Mouse (Mus musculus): Measurements from ENCODE around the gene Chrne. TPM values are rescaled to one million over a fixed set of nuclear protein-coding genes. Genes with fewer than 3 reads are reported as not detected.

The Chrne gene
- polyA plus RNA-seq, 1 experiment from 2014 or later, result not detected

DNA sequence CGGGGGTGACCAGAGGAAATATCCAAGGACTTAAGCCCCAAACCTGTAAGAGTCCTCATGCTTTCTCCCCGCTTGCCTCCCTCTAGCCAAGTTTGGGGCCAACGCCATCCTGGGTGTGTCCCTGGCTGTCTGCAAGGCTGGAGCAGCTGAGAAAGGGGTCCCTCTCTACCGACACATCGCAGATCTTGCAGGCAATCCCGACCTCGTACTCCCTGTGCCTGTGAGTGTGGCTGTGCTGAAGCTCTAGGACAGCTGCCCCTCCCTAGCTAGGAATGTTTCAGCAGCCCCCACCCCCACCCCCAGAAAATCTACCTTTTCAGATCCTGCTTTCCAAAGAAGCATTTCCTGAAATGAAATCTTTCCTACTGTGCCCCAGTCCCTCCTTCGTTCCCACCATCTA, 39.9 kb upstream of the Chrne start:
- Histone ChIP-seq H3K4me2 (ENCODE audit: low read depth, low read length) (no peak overlapping the region), H3K4me1 (ENCODE audit: control insufficient read depth, insufficient read depth, low read length) (peaks cover 7% of the 10 kb centered on the region), H3K4me3 (ENCODE audit: low read depth, low read length) (no peak overlapping the region), H3K9ac (replicated peaks; ENCODE audit: low read length) (no peak overlapping the region), H3K27ac (replicated peaks; ENCODE audit: low read depth, low read length) (no peak overlapping the region), H3K9me3 (replicated peaks; ENCODE audit: control insufficient read depth, low read length) (no peaks in the 10 kb centered on the region), H3K27me3 (ENCODE audit: control insufficient read depth, insufficient read depth, low read length) (no peaks in the 10 kb centered on the region), H3K36me3 (replicated peaks; ENCODE audit: control insufficient read depth, insufficient read depth, low read depth, low read length) (peaks cover 3% of the 10 kb centered on the region)
- WGBS, result 71% methylated on average over 8 of the region's 8 CpGs
- no peak for DNase-seq (ENCODE audit: low spot score)
- no peak for ATAC-seq (replicated peaks; ENCODE audit: insufficient number of reproducible peaks, low FRiP score, low TSS enrichment, low read depth)

DNA sequence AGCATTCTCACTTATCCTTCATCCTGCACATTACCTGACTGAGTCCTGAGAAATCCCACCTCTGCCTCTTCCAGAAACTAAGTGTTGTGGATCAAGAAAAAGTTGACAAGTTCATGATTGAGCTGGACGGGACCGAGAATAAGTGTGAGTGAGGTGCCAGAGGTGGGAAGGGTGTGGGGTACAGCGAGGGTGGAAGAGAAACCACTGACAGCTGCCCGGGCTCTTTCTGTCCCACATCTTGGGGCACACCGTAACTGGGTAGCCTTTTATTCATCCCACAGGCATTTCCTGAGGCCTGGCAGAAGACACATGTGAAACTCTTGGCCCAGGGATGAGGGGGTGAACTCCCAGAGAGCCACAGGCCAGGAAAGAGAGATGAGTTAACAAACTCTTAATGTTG, 39.5 kb upstream of the Chrne start:
- Histone ChIP-seq H3K27ac (replicated peaks; ENCODE audit: low read depth, low read length) (no peak overlapping the region), H3K27me3 (ENCODE audit: control insufficient read depth, insufficient read depth, low read length) (no peaks in the 10 kb centered on the region), H3K9ac (replicated peaks; ENCODE audit: low read length) (no peak overlapping the region), H3K36me3 (replicated peaks; ENCODE audit: control insufficient read depth, insufficient read depth, low read depth, low read length) (peaks cover 3% of the 10 kb centered on the region), H3K4me1 (ENCODE audit: control insufficient read depth, insufficient read depth, low read length) (peaks cover 7% of the 10 kb centered on the region), H3K9me3 (replicated peaks; ENCODE audit: control insufficient read depth, low read length) (no peaks in the 10 kb centered on the region), H3K4me3 (ENCODE audit: low read depth, low read length) (no peak overlapping the region), H3K4me2 (ENCODE audit: low read depth, low read length) (no peak overlapping the region)
- DNase-seq (ENCODE audit: low spot score), result no peak
- 90% methylated on average over 5 of the region's 5 CpGs for WGBS
- no peak for ATAC-seq (replicated peaks; ENCODE audit: insufficient number of reproducible peaks, low FRiP score, low TSS enrichment, low read depth)

DNA sequence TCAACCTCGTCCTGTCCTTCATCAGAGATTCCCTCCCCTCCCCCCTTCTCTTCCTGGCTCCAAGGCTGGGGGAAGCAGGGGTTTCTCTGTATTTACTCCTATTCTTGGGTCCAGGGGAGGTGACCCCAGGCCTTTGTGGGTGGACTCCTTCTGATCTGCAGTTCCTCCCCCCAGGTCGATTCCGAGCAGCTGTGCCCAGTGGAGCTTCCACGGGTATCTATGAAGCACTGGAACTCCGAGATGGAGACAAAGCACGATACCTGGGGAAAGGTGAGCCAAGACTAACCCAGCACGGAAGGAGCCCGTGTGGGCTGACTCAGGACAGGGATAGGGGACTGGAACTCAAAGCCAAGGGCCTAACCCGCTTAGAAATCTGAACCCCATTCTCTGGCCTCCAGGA, 39.0 kb upstream of the Chrne start:
- 0 out of 2 replicates have a peak overlapping the region, but pooled peaks have one; percentile 7 for H3K9ac ChIP-seq (replicated peaks; ENCODE audit: low read length)
- peaks cover 7% of the 10 kb centered on the region for H3K4me1 ChIP-seq (ENCODE audit: control insufficient read depth, insufficient read depth, low read length)
- no peak overlapping the region for H3K4me3 ChIP-seq (ENCODE audit: low read depth, low read length)
- 0 out of 2 replicates have a peak overlapping the region, but pooled peaks have one; percentile 97 for H3K27ac ChIP-seq (replicated peaks; ENCODE audit: low read depth, low read length)
- H3K27me3 ChIP-seq (ENCODE audit: control insufficient read depth, insufficient read depth, low read length), result no peaks in the 10 kb centered on the region
- no peak for DNase-seq (ENCODE audit: low spot score)
- H3K36me3 ChIP-seq (replicated peaks; ENCODE audit: control insufficient read depth, insufficient read depth, low read depth, low read length), result peaks cover 3% of the 10 kb centered on the region
- no peaks in the 10 kb centered on the region for H3K9me3 ChIP-seq (replicated peaks; ENCODE audit: control insufficient read depth, low read length)
- ATAC-seq (replicated peaks; ENCODE audit: insufficient number of reproducible peaks, low FRiP score, low TSS enrichment, low read depth), result no peak
- 54% methylated on average over 9 of the region's 9 CpGs for WGBS
- no peak overlapping the region for H3K4me2 ChIP-seq (ENCODE audit: low read depth, low read length)

DNA sequence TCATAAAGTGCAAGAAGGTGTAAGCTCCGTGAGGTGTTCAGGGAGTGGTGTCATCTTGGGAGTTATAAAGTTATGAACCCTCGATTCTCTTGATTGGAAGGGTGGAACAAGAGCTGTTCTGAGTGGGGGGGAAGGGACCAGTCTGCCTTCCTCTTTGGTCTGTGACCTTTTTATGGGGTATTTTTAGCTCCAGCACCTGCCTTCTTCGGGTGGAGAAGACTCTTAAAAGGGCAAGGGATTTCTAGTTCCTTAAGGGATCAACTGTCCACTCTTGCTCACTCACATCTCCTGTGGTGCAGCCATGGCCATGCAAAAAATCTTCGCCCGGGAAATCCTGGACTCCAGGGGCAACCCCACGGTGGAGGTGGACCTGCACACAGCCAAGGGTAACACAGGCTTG, 38.6 kb upstream of the Chrne start:
- H3K36me3 ChIP-seq (replicated peaks; ENCODE audit: control insufficient read depth, insufficient read depth, low read depth, low read length), result peaks cover 3% of the 10 kb centered on the region
- H3K9me3 ChIP-seq (replicated peaks; ENCODE audit: control insufficient read depth, low read length), result no peaks in the 10 kb centered on the region
- peaks cover 9% of the 10 kb centered on the region for H3K4me1 ChIP-seq (ENCODE audit: control insufficient read depth, insufficient read depth, low read length)
- ATAC-seq (replicated peaks; ENCODE audit: insufficient number of reproducible peaks, low FRiP score, low TSS enrichment, low read depth) (no peak), DNase-seq (ENCODE audit: low spot score) (no peak)
- 0 out of 2 replicates have a peak overlapping the region, but pooled peaks have one; percentile 7 for H3K9ac ChIP-seq (replicated peaks; ENCODE audit: low read length)
- H3K4me3 ChIP-seq (ENCODE audit: low read depth, low read length), result no peak overlapping the region
- H3K27ac ChIP-seq (replicated peaks; ENCODE audit: low read depth, low read length), result peak overlapping the region; percentile 97; the same call in 1 of the 2 replicates
- H3K27me3 ChIP-seq (ENCODE audit: control insufficient read depth, insufficient read depth, low read length), result no peaks in the 10 kb centered on the region
- 47% methylated on average over 6 of the region's 6 CpGs for WGBS
- peak overlapping the region; percentile 95; the same call in 1 of the 2 replicates for H3K4me2 ChIP-seq (ENCODE audit: low read depth, low read length)

DNA sequence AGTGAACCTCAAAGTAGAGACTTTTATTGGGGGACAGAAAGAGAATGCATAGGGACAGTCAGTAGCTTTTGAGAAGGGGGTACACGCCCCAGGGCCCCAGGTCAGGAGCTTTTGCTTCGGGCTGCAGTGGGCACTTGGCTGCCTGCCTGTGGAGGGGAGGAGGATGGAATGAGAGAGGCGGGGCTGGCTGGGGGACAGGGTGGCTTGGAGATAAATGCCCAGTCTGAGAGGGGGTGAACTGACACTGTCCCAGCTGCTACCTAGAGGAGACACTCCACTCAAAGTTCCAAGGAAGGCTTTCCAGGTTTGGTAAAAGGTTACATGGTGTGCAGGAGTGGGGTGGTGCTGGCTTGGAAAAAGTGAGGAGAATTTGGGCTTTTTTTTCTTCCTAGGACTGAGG, 37.9 kb upstream of the Chrne start, which contains the start of gene Eno3:
Gene Eno3, plus strand, starts transcription at position 239 of the 400 bp plus-strand sequence.
- H3K4me3 ChIP-seq (ENCODE audit: low read depth, low read length), result peak within 1 kb of the TSS; percentile 100
- peak within 1 kb of the TSS; percentile 97 for H3K27ac ChIP-seq (replicated peaks; ENCODE audit: low read depth, low read length)
- no peak for ATAC-seq (replicated peaks; ENCODE audit: insufficient number of reproducible peaks, low FRiP score, low TSS enrichment, low read depth)
- H3K9ac ChIP-seq (replicated peaks; ENCODE audit: low read length), result peak within 1 kb of the TSS; percentile 97
- H3K4me2 ChIP-seq (ENCODE audit: low read depth, low read length), result peak within 1 kb of the TSS; percentile 95
- H3K4me1 ChIP-seq (ENCODE audit: control insufficient read depth, insufficient read depth, low read length), result peaks cover 9% of the 10 kb centered on the region
- peaks cover under 1% of the 10 kb centered on the region for H3K36me3 ChIP-seq (replicated peaks; ENCODE audit: control insufficient read depth, insufficient read depth, low read depth, low read length)
- no peaks in the 10 kb centered on the region for H3K9me3 ChIP-seq (replicated peaks; ENCODE audit: control insufficient read depth, low read length)
- no peaks in the 10 kb centered on the region for H3K27me3 ChIP-seq (ENCODE audit: control insufficient read depth, insufficient read depth, low read length)
- 4% methylated on average over 3 of the region's 3 CpGs for WGBS
- no peak for DNase-seq (ENCODE audit: low spot score)

DNA sequence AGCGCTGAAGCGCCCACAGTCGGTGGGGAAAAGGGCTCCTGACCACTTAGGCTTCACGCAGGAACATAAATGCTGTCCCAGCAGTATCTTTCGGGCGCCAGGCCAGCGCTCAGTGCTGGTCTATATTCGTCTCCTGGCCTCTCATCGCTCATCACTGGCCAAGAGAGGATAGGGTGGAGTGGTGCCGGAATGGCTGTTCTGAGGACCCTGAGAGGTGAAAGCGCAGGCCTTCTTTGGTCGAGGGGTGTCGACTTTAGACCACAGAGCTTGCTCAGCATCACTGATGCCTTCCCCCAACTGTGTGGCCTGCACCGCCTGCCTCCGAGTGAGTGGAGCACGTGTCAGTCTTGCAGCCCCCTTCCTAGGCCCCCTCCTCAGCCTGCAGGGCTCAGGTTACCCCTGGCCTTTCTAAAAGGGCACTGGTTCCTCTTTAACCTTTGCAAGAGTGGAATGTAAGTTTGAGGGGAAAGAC, 37.5 kb upstream of the Chrne start:
- Histone ChIP-seq H3K4me3 (ENCODE audit: low read depth, low read length) (peak overlapping the region; percentile 100), H3K36me3 (replicated peaks; ENCODE audit: control insufficient read depth, insufficient read depth, low read depth, low read length) (peaks cover under 1% of the 10 kb centered on the region; the same call in 1 of the 2 replicates), H3K9me3 (replicated peaks; ENCODE audit: control insufficient read depth, low read length) (no peaks in the 10 kb centered on the region), H3K4me2 (ENCODE audit: low read depth, low read length) (peak overlapping the region; percentile 95), H3K9ac (replicated peaks; ENCODE audit: low read length) (peak overlapping the region; percentile 97), H3K4me1 (ENCODE audit: control insufficient read depth, insufficient read depth, low read length) (peaks cover 9% of the 10 kb centered on the region), H3K27ac (replicated peaks; ENCODE audit: low read depth, low read length) (peak overlapping the region; percentile 97), H3K27me3 (ENCODE audit: control insufficient read depth, insufficient read depth, low read length) (no peaks in the 10 kb centered on the region)
- DNase-seq (ENCODE audit: low spot score) (peak; percentile 80), ATAC-seq (replicated peaks; ENCODE audit: insufficient number of reproducible peaks, low FRiP score, low TSS enrichment, low read depth) (peak; percentile 31; the same call in 1 of the 2 replicates)
- 4% methylated on average over 16 of the region's 16 CpGs for WGBS

DNA sequence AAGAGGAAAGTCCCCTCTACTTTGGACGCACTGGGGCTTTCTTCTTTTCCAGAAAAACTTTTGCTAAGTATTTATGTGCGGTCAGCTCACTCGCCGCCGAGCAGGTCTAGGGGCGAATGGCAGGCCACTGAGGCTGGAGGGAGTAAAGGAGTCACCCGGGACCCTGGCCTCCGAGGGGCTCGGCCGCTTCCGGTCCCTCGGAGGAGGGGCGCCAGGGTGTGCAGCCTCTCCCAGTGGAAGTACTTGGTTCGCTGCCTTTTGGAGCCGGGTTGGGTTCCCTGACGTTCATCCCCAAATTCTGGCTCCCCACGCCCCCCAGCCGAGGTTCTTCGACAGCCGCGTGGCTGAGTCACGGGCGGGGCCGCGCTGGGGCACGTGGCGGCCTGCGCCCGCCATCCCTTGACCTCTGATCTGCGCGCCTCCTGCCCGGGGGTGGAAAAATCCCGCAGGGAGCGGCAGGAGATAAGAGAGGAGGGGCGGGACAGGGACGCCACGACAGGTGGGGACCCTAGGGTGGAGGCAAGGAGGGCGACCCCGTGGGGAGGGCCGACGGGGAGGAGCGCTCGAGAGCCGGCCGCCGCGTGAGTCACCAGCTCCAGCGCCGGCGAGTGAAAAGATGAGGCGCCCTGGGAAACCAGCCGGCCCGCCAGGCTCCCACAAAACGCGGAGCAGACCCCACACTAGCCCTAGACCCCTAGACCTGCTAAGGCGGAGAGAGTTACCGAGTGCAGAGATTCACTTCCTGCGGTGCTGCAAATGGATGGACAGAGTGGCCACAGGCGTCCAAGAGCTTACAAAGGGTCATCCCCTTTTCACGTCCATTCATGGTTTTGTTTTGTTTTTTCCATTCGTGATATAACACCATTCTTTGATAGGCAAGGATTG, 36.8 kb upstream of the Chrne start:
- H3K36me3 ChIP-seq (replicated peaks; ENCODE audit: control insufficient read depth, insufficient read depth, low read depth, low read length), result peaks cover 7% of the 10 kb centered on the region
- H3K27ac ChIP-seq (replicated peaks; ENCODE audit: low read depth, low read length), result peak overlapping the region; percentile 97
- ATAC-seq (replicated peaks; ENCODE audit: insufficient number of reproducible peaks, low FRiP score, low TSS enrichment, low read depth), result peak; percentile 20
- WGBS, result under 1% methylated on average over 61 of the region's 61 CpGs
- H3K27me3 ChIP-seq (ENCODE audit: control insufficient read depth, insufficient read depth, low read length), result no peaks in the 10 kb centered on the region
- H3K4me1 ChIP-seq (ENCODE audit: control insufficient read depth, insufficient read depth, low read length), result peaks cover 9% of the 10 kb centered on the region
- peak; percentile 69 for DNase-seq (ENCODE audit: low spot score)
- peak overlapping the region; percentile 100 for H3K4me3 ChIP-seq (ENCODE audit: low read depth, low read length)
- no peaks in the 10 kb centered on the region for H3K9me3 ChIP-seq (replicated peaks; ENCODE audit: control insufficient read depth, low read length)
- H3K9ac ChIP-seq (replicated peaks; ENCODE audit: low read length), result peak overlapping the region; percentile 97
- peak overlapping the region; percentile 95 for H3K4me2 ChIP-seq (ENCODE audit: low read depth, low read length)

Measured in embryonic facial prominence, embryonic 11.5 days (tissue).